Mouse (Mus musculus): Measurements from ENCODE around the gene Pawr. TPM values are rescaled to one million over a fixed set of nuclear protein-coding genes. Genes with fewer than 3 reads are reported as not detected.

Pawr gene
- polyA plus RNA-seq, 1 experiment from 2014 or later = 7.6 TPM

DNA sequence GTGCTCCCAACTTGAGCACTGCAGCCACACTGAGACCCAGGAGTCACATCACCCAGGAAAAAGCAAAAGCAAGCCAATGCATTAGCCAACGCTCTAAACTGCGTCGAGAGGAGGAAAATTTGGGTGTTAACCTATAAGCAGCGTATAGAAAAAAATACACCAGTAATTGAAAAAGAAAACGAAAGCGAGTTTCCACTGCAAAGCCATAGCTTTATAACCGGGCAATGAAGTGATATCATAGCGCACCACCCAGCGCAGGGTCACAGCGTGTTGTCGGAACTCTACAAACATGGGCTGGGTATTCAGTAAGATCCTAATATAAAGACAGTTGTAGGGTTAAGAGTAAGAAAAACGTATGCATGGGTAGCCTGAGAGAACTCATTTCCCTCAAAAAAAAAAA is 2.9 kb upstream of the Pawr start:
- no peaks in the 10 kb centered on the region for H3K36me3 ChIP-seq (replicated peaks)
- 92% methylated on average over 12 of the region's 12 CpGs for WGBS

DNA sequence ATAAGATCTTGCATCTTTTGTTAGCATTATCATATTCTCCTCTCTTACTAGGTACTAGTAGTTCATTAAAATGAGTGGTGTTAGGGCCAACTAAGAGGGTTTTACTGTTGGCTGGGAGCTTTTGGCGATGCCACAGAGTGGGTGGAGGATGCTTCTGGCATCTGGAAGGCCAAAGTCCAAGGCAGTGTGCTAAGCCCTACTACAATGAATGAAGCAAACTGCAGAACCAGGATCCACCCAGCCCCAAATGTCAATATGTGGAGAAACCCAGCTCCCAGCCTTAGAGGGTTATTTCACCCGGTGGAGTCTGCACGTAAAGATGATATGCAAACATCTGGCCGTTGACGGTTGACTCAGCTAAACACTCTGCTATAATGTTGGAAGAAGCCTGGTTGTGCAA is 2.1 kb upstream of the Pawr start:
- peaks cover 18% of the 10 kb centered on the region for H3K4me1 ChIP-seq
- 89% methylated on average over 5 of the region's 5 CpGs for WGBS
- H3K27ac ChIP-seq (replicated peaks) = no peak overlapping the region
- H3K36me3 ChIP-seq (replicated peaks) = no peaks in the 10 kb centered on the region
- H3K4me3 ChIP-seq = no peak overlapping the region
- peaks cover 20% of the 10 kb centered on the region for H3K27me3 ChIP-seq (replicated peaks; ENCODE audit: low read depth, poor library complexity, severe bottlenecking)
- DNase-seq (ENCODE audit: low spot score) = no peak
- H3K9me3 ChIP-seq = no peaks in the 10 kb centered on the region

More for the DNA sequence above, 2.9 kb upstream of the Pawr start:
- DNase-seq (ENCODE audit: low spot score) = no peak
- Histone ChIP-seq H3K27ac (replicated peaks) (no peak overlapping the region), H3K4me1 (peaks cover 18% of the 10 kb centered on the region), H3K27me3 (replicated peaks; ENCODE audit: low read depth, poor library complexity, severe bottlenecking) (peaks cover 20% of the 10 kb centered on the region), H3K9me3 (no peaks in the 10 kb centered on the region), H3K4me3 (no peak overlapping the region)

DNA sequence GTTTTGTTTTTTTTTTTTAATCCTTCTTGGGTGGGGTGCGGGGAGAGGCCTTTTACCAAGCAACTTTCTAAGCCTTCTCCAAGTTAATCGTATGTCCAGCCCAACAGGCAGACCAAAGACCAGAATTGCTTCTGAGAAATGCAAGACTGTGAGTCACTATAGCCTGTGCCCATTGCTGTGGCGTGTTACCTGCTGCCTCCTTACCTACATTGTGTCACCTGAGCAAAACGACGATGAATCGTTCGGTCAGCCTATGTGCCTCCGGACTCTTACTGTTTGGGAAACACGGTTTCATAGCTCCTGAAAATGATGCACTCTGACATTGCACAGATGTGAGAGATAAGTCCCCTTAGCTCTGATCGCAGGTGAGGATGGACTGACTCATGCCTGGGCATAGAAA is 957 bp upstream of the Pawr start:
- Histone ChIP-seq H3K9me3 (no peaks in the 10 kb centered on the region), H3K27ac (replicated peaks) (no peak overlapping the region), H3K27me3 (replicated peaks; ENCODE audit: low read depth, poor library complexity, severe bottlenecking) (peaks cover 20% of the 10 kb centered on the region), H3K4me1 (peaks cover 18% of the 10 kb centered on the region), H3K4me3 (peak overlapping the region; percentile 87), H3K36me3 (replicated peaks) (no peaks in the 10 kb centered on the region)
- 7% methylated on average over 10 of the region's 10 CpGs for WGBS
- DNase-seq (ENCODE audit: low spot score) = no peak

DNA sequence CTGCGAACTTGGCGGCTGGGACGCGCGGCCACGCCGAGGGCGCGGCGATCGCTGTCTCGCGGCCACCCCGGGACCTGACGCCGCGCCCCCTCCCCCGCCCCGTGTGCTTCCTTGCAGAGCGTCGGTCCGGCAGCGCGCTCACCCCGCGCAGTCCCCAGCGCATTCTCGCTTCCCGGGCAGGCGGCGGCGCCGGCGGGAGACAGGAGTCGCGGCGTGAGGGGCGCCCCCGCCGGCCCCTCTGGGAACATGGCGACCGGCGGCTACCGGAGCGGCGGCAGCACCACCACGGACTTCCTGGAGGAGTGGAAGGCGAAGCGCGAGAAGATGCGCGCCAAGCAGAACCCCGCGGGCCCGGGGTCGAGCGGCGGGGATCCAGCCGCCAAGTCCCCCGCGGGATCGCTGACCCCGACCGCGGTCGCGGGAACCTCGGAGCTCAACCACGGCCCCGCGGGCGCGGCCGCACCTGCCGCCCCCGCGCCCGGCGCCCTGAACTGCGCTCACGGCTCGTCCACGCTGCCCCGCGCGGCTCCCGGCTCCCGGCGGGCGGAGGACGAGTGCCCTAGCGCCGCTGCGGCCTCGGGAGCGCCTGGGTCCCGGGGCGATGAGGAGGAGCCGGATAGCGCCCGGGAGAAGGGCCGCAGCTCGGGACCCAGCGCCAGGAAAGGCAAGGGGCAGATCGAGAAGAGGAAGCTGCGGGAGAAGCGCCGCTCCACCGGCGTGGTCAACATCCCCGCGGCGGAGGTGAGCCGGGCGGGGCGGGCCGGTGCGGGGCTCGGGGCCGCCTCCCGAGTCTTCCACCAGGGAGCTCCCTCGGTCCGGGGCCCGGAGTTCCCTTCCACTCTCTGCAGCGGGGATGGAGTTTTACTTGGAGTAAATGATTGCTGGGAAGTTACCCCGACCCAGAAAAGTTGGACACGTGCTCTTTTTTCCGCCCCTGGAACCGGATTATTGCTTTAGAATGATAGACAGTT is 935 bp downstream of the Pawr start:
- Histone ChIP-seq H3K4me3 (peak overlapping the region; percentile 87), H3K4me1 (peaks cover 18% of the 10 kb centered on the region), H3K36me3 (replicated peaks) (0 out of 2 replicates have a peak, but pooled peaks cover 8% of the 10 kb centered on the region), H3K27me3 (replicated peaks; ENCODE audit: low read depth, poor library complexity, severe bottlenecking) (peaks cover 20% of the 10 kb centered on the region), H3K9me3 (no peaks in the 10 kb centered on the region), H3K27ac (replicated peaks) (peak overlapping the region; percentile 88)
- under 1% methylated on average over 118 of the region's 129 CpGs for WGBS
- DNase-seq (ENCODE audit: low spot score) = peak; percentile 78

DNA sequence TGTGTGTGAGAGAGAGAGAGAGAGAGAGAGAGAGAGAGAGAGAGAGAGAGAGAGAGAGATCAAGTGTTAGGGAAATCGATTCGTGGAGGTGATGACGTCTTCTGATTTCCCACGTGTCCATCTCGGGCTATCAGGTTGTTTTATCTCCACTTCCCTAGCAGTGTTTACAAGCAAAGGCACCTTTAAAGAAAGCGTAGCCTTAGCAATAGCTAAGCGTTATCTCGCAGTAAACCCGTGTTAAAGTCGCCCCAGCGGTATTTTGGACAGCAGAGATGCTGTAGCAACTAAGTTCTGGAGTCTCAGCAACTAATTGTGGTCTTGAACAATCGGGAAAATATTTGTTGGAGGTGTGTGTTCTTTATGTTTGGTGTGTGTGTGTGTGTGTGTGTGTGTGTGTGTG is 1.7 kb downstream of the Pawr start:
- H3K9me3 ChIP-seq = no peaks in the 10 kb centered on the region
- H3K4me3 ChIP-seq = peak overlapping the region; percentile 87
- H3K4me1 ChIP-seq = peaks cover 18% of the 10 kb centered on the region
- DNase-seq (ENCODE audit: low spot score) = peak; percentile 18
- H3K27me3 ChIP-seq (replicated peaks; ENCODE audit: low read depth, poor library complexity, severe bottlenecking) = peaks cover 20% of the 10 kb centered on the region
- WGBS = 4% methylated on average over 12 of the region's 12 CpGs
- 0 out of 2 replicates have a peak, but pooled peaks cover 8% of the 10 kb centered on the region for H3K36me3 ChIP-seq (replicated peaks)
- H3K27ac ChIP-seq (replicated peaks) = peak overlapping the region; percentile 88

DNA sequence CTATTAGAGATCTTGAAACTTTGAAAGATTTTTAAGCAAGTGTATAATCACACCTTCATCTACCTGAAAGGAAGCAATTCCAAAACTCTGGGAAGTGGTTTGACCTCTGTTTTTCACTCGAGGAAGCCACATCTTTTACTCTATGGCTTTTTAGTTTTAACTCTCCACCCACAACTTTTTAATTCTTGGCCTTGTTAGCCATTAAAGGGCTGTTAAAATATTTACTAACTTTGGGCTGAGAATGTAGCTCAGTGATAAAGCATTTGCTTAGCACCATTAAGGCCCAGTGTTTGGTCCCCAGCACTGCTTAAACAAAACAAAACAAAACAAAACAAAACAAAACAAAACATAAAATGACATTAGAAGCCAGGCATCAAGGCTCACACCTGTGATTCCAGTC is 2.2 kb downstream of the Pawr start:
- Histone ChIP-seq H3K4me1 (peaks cover 18% of the 10 kb centered on the region), H3K27ac (replicated peaks) (no peak overlapping the region), H3K9me3 (no peaks in the 10 kb centered on the region), H3K27me3 (replicated peaks; ENCODE audit: low read depth, poor library complexity, severe bottlenecking) (peaks cover 20% of the 10 kb centered on the region), H3K36me3 (replicated peaks) (0 out of 2 replicates have a peak, but pooled peaks cover 8% of the 10 kb centered on the region), H3K4me3 (peak overlapping the region; percentile 87)
- WGBS = 43% methylated on average over 1 of the region's 1 CpGs
- DNase-seq (ENCODE audit: low spot score) = no peak

DNA sequence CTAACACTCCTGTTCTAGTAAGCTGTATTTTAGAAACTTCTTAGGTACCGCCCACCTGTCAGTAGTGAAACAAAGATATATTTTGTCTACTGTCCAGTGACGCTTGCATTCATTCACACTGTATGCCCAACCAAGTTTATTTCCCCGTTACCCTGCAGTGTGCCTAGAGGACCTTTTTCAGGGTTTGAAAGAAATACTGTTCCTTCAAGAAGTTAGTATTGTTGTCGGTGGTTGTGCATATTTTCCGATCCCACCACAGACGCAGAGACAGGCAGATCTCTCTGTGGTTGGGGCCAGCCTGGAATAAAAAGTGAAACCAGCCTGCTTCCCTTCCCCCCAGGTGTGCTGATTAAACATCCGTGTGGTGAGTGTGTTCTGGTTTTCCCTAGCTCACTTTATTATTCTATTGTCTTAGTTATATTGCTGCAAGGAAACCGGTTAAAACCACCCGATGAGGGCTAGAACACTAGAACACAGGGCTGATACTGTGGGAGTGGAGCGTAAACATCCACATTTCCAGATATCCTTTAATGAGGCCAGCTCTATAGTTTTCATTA is 3.9 kb downstream of the Pawr start:
- H3K4me3 ChIP-seq = no peak overlapping the region
- WGBS = 91% methylated on average over 10 of the region's 10 CpGs

DNA sequence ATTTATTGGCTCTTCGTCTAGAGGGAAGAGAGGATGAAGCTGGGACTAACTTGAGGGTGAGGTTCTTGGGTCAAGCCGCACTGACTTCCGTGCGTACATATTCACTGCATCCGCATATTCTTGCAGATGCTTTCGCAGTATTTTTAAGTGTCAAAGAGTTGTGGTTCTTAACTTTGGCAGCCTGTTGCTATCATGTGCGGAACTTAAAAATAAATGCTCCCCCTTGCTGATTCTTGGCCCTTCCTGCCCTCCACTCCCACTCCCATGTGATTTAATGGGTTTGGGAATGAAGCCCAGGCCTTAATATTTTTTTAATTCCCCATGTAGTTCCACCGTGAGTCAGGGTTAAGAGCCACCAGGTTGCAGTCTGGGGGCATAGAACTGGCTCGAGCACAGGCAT is 4.7 kb downstream of the Pawr start:
- no peak for DNase-seq (ENCODE audit: low spot score)
- Histone ChIP-seq H3K36me3 (replicated peaks) (peaks cover 13% of the 10 kb centered on the region; the same call in 1 of the 2 replicates), H3K4me1 (peaks cover 12% of the 10 kb centered on the region), H3K27me3 (replicated peaks; ENCODE audit: low read depth, poor library complexity, severe bottlenecking) (no peaks in the 10 kb centered on the region), H3K4me3 (no peak overlapping the region), H3K27ac (replicated peaks) (no peak overlapping the region), H3K9me3 (no peaks in the 10 kb centered on the region)
- 90% methylated on average over 9 of the region's 9 CpGs for WGBS

More for the DNA sequence above, 3.9 kb downstream of the Pawr start:
- H3K9me3 ChIP-seq = no peaks in the 10 kb centered on the region
- H3K36me3 ChIP-seq (replicated peaks) = peaks cover 10% of the 10 kb centered on the region; the same call in 1 of the 2 replicates
- no peak overlapping the region for H3K27ac ChIP-seq (replicated peaks)
- peaks cover 7% of the 10 kb centered on the region for H3K27me3 ChIP-seq (replicated peaks; ENCODE audit: low read depth, poor library complexity, severe bottlenecking)
- no peak for DNase-seq (ENCODE audit: low spot score)
- H3K4me1 ChIP-seq = peaks cover 18% of the 10 kb centered on the region

DNA sequence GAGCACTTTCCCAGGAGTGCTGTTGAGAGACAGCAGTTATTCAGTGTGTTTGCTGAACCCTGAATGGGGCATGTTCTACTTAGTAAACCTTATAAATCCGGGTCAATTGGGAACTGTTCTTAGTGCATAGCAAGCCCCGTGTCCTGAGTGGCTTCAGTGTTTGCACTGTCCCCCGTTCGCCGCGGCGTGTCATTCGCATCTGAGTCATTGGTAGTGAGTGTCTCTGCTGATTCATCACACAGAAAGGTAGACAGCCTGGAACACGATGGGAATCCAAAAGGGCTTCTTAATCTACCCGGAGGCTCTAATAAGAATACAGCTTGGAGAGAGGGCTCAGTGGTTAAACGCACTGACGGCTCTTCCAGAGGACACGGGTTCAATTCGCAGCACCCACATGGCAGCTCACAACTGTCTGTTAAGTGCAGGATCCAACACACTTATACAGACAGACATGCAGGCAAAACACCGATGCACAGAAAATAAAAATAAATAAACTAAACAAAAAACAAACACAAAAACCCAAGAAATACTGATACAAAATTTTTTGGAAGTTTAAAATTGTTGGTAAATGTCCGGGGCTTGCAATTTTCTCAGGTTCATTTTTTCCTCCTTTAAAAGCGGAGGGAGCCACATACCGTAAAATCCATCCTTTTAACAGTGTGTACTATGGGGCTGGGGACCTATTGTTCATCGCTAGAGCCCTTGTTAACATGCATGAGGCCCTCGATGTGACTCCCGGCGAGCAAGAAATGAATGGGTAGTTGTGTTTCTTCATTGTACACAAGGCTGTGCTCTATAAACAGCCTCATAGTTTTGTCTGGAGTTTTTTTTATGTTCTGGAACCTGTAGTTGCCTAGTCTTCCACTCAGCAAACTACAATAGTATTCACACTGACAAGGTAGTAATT is 6.4 kb downstream of the Pawr start:
- H3K27me3 ChIP-seq (replicated peaks; ENCODE audit: low read depth, poor library complexity, severe bottlenecking) = no peaks in the 10 kb centered on the region
- no peaks in the 10 kb centered on the region for H3K9me3 ChIP-seq
- 81% methylated on average over 22 of the region's 22 CpGs for WGBS
- H3K27ac ChIP-seq (replicated peaks) = no peak overlapping the region
- no peak for DNase-seq (ENCODE audit: low spot score)
- H3K4me3 ChIP-seq = no peak overlapping the region
- H3K36me3 ChIP-seq (replicated peaks) = peaks cover 13% of the 10 kb centered on the region; the same call in 1 of the 2 replicates
- H3K4me1 ChIP-seq = peaks cover 5% of the 10 kb centered on the region

DNA sequence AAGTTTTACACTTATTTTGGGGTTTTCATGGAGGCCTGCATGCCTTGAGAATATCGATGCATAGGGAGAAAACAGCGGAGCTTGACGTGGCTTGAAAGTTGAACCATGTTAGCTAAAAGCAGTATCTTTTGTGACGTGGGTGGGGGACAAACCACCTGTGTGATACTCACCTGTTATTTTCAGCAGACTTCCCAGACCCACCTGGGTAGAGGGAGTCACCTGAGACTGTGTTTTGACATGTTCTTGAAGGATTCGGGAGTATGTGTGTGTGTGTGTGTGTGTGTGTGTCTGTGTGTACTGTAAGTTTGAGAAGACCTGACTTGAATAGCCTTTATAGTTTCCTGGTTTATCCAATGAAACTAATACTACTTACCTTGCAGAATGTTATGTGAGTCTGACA is 7.2 kb downstream of the Pawr start:
- Histone ChIP-seq H3K4me1 (no peaks in the 10 kb centered on the region), H3K4me3 (no peak overlapping the region), H3K9me3 (no peaks in the 10 kb centered on the region), H3K27me3 (replicated peaks; ENCODE audit: low read depth, poor library complexity, severe bottlenecking) (no peaks in the 10 kb centered on the region), H3K27ac (replicated peaks) (no peak overlapping the region), H3K36me3 (replicated peaks) (peaks cover 13% of the 10 kb centered on the region; the same call in 1 of the 2 replicates)
- 82% methylated on average over 5 of the region's 5 CpGs for WGBS
- no peak for DNase-seq (ENCODE audit: low spot score)

DNA sequence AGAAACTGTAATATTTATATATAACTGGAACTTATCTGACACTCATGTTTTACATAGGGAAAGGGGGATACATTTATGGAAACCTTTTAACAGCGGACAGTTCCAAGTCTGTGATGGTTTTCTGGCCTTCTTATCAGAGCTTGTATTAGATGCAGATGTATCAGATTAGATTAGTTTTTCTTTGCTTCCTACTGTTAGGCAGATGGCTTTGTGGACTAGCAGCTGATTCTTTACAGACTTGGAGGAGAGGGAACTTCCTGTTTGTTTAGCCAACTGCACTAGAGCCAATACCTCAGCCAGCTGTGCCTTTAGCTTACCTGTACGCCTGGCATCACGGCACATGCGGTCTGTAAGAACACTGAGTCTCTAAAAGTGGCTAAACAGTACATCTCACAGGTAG is 8.0 kb downstream of the Pawr start:
- no peak for DNase-seq (ENCODE audit: low spot score)
- Histone ChIP-seq H3K4me1 (no peaks in the 10 kb centered on the region), H3K36me3 (replicated peaks) (peaks cover 14% of the 10 kb centered on the region), H3K27me3 (replicated peaks; ENCODE audit: low read depth, poor library complexity, severe bottlenecking) (no peaks in the 10 kb centered on the region), H3K27ac (replicated peaks) (no peak overlapping the region), H3K9me3 (no peaks in the 10 kb centered on the region), H3K4me3 (no peak overlapping the region)
- WGBS = 82% methylated on average over 4 of the region's 4 CpGs

DNA sequence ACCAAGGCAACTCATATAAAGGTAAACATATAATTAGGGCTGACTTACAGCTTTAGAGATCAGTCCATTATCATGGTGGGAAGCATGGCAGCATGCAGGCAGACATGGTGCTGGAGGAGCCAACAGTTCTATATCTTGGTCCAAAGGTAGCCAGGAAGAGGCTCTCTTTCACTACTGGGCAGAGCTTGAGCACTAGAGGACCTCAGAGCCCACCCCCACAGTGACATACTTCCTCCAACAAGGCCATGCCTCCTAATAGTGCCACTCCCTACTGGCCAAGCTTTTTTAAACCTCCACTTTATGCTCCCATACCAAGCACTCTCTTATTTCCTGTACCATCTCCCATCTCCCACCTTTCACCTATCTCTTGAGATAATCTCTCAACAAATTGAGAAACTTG is 11.8 kb downstream of the Pawr start:
- peaks cover 26% of the 10 kb centered on the region for H3K36me3 ChIP-seq (replicated peaks)
- DNase-seq (ENCODE audit: low spot score) = no peak

More for the DNA sequence above, 11.8 kb downstream of the Pawr start:
- Histone ChIP-seq H3K27ac (replicated peaks) (no peak overlapping the region), H3K9me3 (peaks cover 5% of the 10 kb centered on the region; the same call in 1 of the 2 replicates), H3K4me1 (no peaks in the 10 kb centered on the region), H3K27me3 (replicated peaks; ENCODE audit: low read depth, poor library complexity, severe bottlenecking) (no peaks in the 10 kb centered on the region), H3K4me3 (no peak overlapping the region)

Data from embryonic facial prominence, embryonic 10.5 days (tissue).